Comparison of ENCODE assay signal across 9 mouse cellular contexts in the genomic region with DNA sequence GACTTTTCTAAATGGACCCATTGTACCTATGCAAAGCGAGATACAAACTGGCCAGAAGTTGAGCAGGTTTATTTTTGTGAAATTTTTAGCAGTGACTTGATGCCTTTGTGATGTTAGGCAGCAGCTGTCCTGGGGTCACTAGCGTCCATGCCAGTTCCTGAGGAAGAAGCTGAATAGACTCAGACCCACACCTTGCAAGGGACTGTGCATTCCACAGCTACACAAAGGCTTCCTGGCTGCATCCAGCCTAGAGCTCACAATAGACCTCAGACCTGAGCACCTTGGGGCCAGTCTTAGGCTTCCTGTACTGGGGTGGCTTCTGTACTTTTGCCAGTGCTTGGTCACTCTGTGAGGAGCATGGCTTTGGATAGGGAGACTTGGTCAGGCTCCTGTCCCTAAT.
DNase-seq lines count a peak whose midpoint lies in the region; ATAC-seq and TF ChIP-seq lines count a peak whose summit lies in the region.
"Had no signal": no experiment of that assay in that cellular context is flagged by ENCODE, and none has a peak within 500 bp of the region (broad histone marks: within the 10 kb centered on the region; RNA-seq: fewer than 3 reads in every experiment).

No protein-coding gene starts in this region.

- no peaks in the 10 kb centered on the region for H3K27me3 ChIP-seq in kidney, adult 2 months (replicated peaks; ENCODE audit: control insufficient read depth, insufficient read depth, low read length)
- peaks cover 24% of the 10 kb centered on the region for H3K27me3 ChIP-seq in hindbrain, embryonic 11.5 days (ENCODE audit: control insufficient read depth, insufficient read depth, low read length)
- no peaks in the 10 kb centered on the region for H3K27me3 ChIP-seq in liver, postnatal 0 days (ENCODE audit: insufficient read depth, low read length)

- TF ChIP-seq EP300 in liver, postnatal 0 days (IDR thresholded peaks at IDR 0.05; ENCODE audit: low read depth) = no peak

- H3K36me3 ChIP-seq in kidney, adult 2 months (ENCODE audit: control insufficient read depth, insufficient read depth, low read length) = no peaks in the 10 kb centered on the region; the same call in none of the 2 replicates
- no peaks in the 10 kb centered on the region for H3K36me3 ChIP-seq in hindbrain, embryonic 11.5 days (ENCODE audit: control insufficient read depth, insufficient read depth, low read length)
- 0 out of 2 replicates have a peak, but pooled peaks cover 2% of the 10 kb centered on the region for H3K36me3 ChIP-seq in liver, postnatal 0 days (replicated peaks; ENCODE audit: insufficient read depth, low read length)

- H3K9ac ChIP-seq in hindbrain, embryonic 11.5 days (ENCODE audit: low read depth, low read length) = no peak overlapping the region
- H3K9ac ChIP-seq in liver, postnatal 0 days (replicated peaks) = peak overlapping the region; percentile 53; the same call in 1 of the 2 replicates

- H3K4me3 ChIP-seq in kidney, adult 2 months (ENCODE audit: insufficient read depth, low read depth, low read length) = peak overlapping the region; percentile 33
- H3K4me3 ChIP-seq in hindbrain, embryonic 11.5 days (ENCODE audit: low read depth, low read length) = no peak overlapping the region
- peak overlapping the region; percentile 36 for H3K4me3 ChIP-seq in liver, postnatal 0 days (ENCODE audit: low read depth, low read length)

- ATAC-seq in hindbrain, embryonic 11.5 days (ENCODE audit: low FRiP score) = no peak
- no peak for ATAC-seq in liver, postnatal 0 days

- no peaks in the 10 kb centered on the region for H3K9me3 ChIP-seq in hindbrain, embryonic 11.5 days (ENCODE audit: control insufficient read depth, low read length)
- H3K9me3 ChIP-seq in liver, postnatal 0 days (ENCODE audit: low read length) = no peaks in the 10 kb centered on the region

- peaks cover 42% of the 10 kb centered on the region for H3K4me1 ChIP-seq in kidney, adult 2 months (ENCODE audit: control insufficient read depth, insufficient read depth, low read length)
- peaks cover 12% of the 10 kb centered on the region for H3K4me1 ChIP-seq in hindbrain, embryonic 11.5 days (replicated peaks; ENCODE audit: control insufficient read depth, insufficient read depth, low read length)
- peaks cover 35% of the 10 kb centered on the region for H3K4me1 ChIP-seq in liver, postnatal 0 days (ENCODE audit: insufficient read depth)

- WGBS in kidney, adult 2 months = 34% methylated on average over 2 of the region's 2 CpGs
- WGBS in hindbrain, embryonic 11.5 days = 31% methylated on average over 2 of the region's 2 CpGs
- WGBS in liver, postnatal 0 days (ENCODE audit: insufficient replicate concordance) = 50% methylated on average over 2 of the region's 2 CpGs

- TF ChIP-seq POLR2A in kidney, adult 2 months (IDR thresholded peaks at IDR 0.05; ENCODE audit: low read depth, low read length) = no peak

- peak overlapping the region; percentile 27 for H3K27ac ChIP-seq in kidney, adult 2 months (ENCODE audit: insufficient read depth, low read depth, low read length)
- H3K27ac ChIP-seq in hindbrain, embryonic 11.5 days (ENCODE audit: low read depth, low read length) = no peak overlapping the region
- peak overlapping the region; percentile 34; the same call in 1 of the 2 replicates for H3K27ac ChIP-seq in liver, postnatal 0 days (ENCODE audit: low read depth)

- H3K4me2 ChIP-seq in hindbrain, embryonic 11.5 days (replicated peaks; ENCODE audit: low read depth, low read length) = no peak overlapping the region
- peak overlapping the region; percentile 64 for H3K4me2 ChIP-seq in liver, postnatal 0 days (ENCODE audit: low read depth, low read length)

- peak; percentile 51 for DNase-seq in kidney, adult 2 months
- no peak for DNase-seq in kidney, adult 11 months
- peak; percentile 72 for DNase-seq in ZHBTc4 (ENCODE audit: low read depth, low spot score)
- peak; percentile 20 for DNase-seq in hindbrain, embryonic 11.5 days (ENCODE audit: low spot score)
- no peak for DNase-seq in liver, postnatal 0 days
- DNase-seq in ovary, postnatal 10 days (ENCODE audit: low spot score) = no peak
- DNase-seq in right cerebral cortex, postnatal 25 days = no peak
- DNase-seq in left cerebral cortex, adult 18-20 months (ENCODE audit: low spot score in 2 of 2) = no peak
- DNase-seq: cerebellum, adult 8-10 months had no signal

- TF ChIP-seq CTCF in kidney, adult 2 months (conservative IDR thresholded peaks at IDR 0.05; ENCODE audit: insufficient read depth, insufficient read length, low read depth, low read length) = no peak
- no peak for TF ChIP-seq CTCF in liver, postnatal 0 days (IDR thresholded peaks at IDR 0.05; ENCODE audit: low read depth)

Comparison
In these comparisons a context has a peak if more than half of its experiments do, and no peak if none do; other contexts are left out.
1. DNase-seq: peak in kidney, adult 2 months (single experiment), ZHBTc4 (single experiment) and hindbrain, embryonic 11.5 days (single experiment); none in kidney, adult 11 months (single experiment), liver, postnatal 0 days (single experiment), ovary, postnatal 10 days (single experiment), right cerebral cortex, postnatal 25 days (single experiment) and left cerebral cortex, adult 18-20 months (0 of 2).